Mouse (Mus musculus) midbrain, embryonic 16.5 days (tissue): ENCODE results near the gene Camk1d. TPM values are rescaled to one million over a fixed set of nuclear protein-coding genes. Genes with fewer than 3 reads are reported as not detected.

Experiments used
- ATAC-seq: fragments of 200-750 bp; cut with Nextera tagmentation; 2 replicates; pipeline ENCODE4 v1.8.0; 2017; ENCODE audit warnings: moderate TSS enrichment
- H3K27ac ChIP-seq: fragments of 300-500 bp; sonication (generic); 2 replicates; pipeline ENCODE4 v1.5.1; 2014; ENCODE audit warnings: mild to moderate bottlenecking, low read length, mixed read lengths
- H3K27me3 ChIP-seq: fragments of 300-500 bp; sonication (generic); 2 replicates; pipeline ENCODE4 v1.6.1; 2014; ENCODE audit warnings: low read depth, low read length, mixed read lengths; ENCODE audit not compliant: control insufficient read depth, insufficient read depth
- H3K36me3 ChIP-seq: fragments of 300-500 bp; sonication (generic); 2 replicates; pipeline ENCODE4 v1.6.1; 2014; ENCODE audit warnings: mild to moderate bottlenecking, low read length, moderate library complexity, mixed read lengths; ENCODE audit not compliant: control insufficient read depth, insufficient read depth
- H3K4me1 ChIP-seq: fragments of 300-500 bp; sonication (generic); 2 replicates; pipeline ENCODE4 v1.6.1; 2014; ENCODE audit warnings: mild to moderate bottlenecking, low read length, mixed read lengths; ENCODE audit not compliant: control insufficient read depth, insufficient read depth
- H3K4me2 ChIP-seq: fragments of 300-500 bp; sonication (generic); 2 replicates; pipeline ENCODE4 v1.6.1; 2014; ENCODE audit warnings: mild to moderate bottlenecking, low read length, mixed read lengths
- H3K4me3 ChIP-seq: fragments of 300-500 bp; sonication (generic); 2 replicates; pipeline ENCODE4 v1.5.1; 2014; ENCODE audit warnings: low read depth, mild to moderate bottlenecking, low read length, moderate library complexity, mixed read lengths
- H3K9ac ChIP-seq: fragments of 300-500 bp; sonication (generic); 2 replicates; pipeline ENCODE4 v1.6.1; 2014; ENCODE audit warnings: low read depth, low read length, mixed read lengths
- H3K9me3 ChIP-seq: fragments of 300-500 bp; sonication (generic); replicated peaks from 2 replicates; pipeline ENCODE4 v1.6.1; 2014; ENCODE audit warnings: mild to moderate bottlenecking, low read length, mixed read lengths; ENCODE audit not compliant: control insufficient read depth, poor library complexity, severe bottlenecking
- WGBS: fragments of 180-500 bp; shearing (Covaris S2); extraction: QIAGEN DNeasy Blood & Tissue Kit; methylation state at CpG from one replicate; pipeline ENCODE4 v1.1.7; 2014; 5-methylcytosine and 5-hydroxymethylcytosine counted together
- polyA plus RNA-seq: library from polyadenylated mRNA; unstranded; fragments of >200 nt; fragmentation: Nextera tagmentation; extraction: Ambion mirVana; gene quantifications from 2 replicates; pipeline ENCODE4 v1.2.1, GENCODE M21; 2015

Camk1d gene
- polyA plus RNA-seq, 1 experiment from 2014 or later, result 7.7 TPM

- H3K9me3 ChIP-seq, result no peaks in the 10 kb centered on the region
- no peak overlapping the region for H3K9ac ChIP-seq
- no peaks in the 10 kb centered on the region for H3K36me3 ChIP-seq
- no peak overlapping the region for H3K4me2 ChIP-seq
- H3K27me3 ChIP-seq, result no peaks in the 10 kb centered on the region
- H3K4me3 ChIP-seq, result no peak overlapping the region
- H3K27ac ChIP-seq, result no peak overlapping the region
- 94% methylated on average over 5 of the region's 5 CpGs for WGBS
- H3K4me1 ChIP-seq, result no peaks in the 10 kb centered on the region
- no peak for ATAC-seq
Measured at GRCm38 (mm10) chr2:5458075-5458494, 256.2 kb downstream of the Camk1d start.

DNA sequence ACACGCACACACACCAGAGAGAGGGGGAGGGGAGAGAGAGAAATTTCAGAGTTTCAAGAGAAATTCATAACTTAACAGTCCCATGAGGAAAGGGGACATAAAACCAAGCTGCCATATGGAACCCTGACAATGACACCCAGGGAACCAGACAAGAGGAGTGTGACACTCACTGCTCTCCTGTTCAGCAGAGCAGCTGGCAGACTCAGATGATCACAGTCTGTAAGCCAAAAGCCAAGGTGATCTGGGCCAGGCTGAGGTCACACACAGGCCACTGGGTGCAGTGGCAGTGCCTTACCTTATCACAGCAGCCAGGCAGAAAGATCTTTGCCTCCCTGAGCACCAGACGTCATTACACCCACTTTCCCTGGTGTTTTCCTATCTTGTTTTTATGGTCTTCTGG is 258.2 kb downstream of the Camk1d start:
- Histone ChIP-seq H3K9ac (no peak overlapping the region), H3K9me3 (no peaks in the 10 kb centered on the region), H3K27me3 (no peaks in the 10 kb centered on the region), H3K27ac (no peak overlapping the region), H3K36me3 (no peaks in the 10 kb centered on the region), H3K4me3 (no peak overlapping the region), H3K4me2 (no peak overlapping the region), H3K4me1 (no peaks in the 10 kb centered on the region)
- no peak for ATAC-seq
- WGBS, result 75% methylated on average over 2 of the region's 2 CpGs

- Histone ChIP-seq H3K4me3 (no peak overlapping the region), H3K27me3 (no peaks in the 10 kb centered on the region), H3K4me1 (no peaks in the 10 kb centered on the region), H3K9ac (no peak overlapping the region), H3K27ac (no peak overlapping the region), H3K4me2 (no peak overlapping the region), H3K9me3 (no peaks in the 10 kb centered on the region), H3K36me3 (no peaks in the 10 kb centered on the region)
- 75% methylated on average over 9 of the region's 9 CpGs for WGBS
- no peak for ATAC-seq
Measured at GRCm38 (mm10) chr2:5454830-5455229, 259.5 kb downstream of the Camk1d start.

DNA sequence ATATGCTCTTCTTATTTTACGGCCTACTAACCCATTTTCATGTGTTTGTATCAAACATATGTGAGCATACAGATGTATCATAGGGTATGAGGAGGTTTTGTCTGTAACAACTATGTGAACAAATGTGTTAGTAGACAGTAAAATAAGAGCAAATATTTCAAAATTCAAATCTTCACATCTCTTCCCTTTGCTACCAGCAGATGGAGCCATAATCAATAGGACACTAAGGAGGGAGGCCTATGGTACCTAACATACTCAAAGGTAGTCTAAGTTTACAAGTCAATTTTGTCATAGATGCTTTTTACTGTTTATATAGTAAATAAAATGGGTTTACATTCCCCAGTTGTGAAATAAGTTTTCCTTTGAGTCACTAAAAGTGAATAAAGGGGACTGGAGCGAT is 262.7 kb downstream of the Camk1d start:
- Histone ChIP-seq H3K4me1 (no peaks in the 10 kb centered on the region), H3K9ac (no peak overlapping the region), H3K4me3 (no peak overlapping the region), H3K27ac (no peak overlapping the region), H3K36me3 (no peaks in the 10 kb centered on the region), H3K9me3 (no peaks in the 10 kb centered on the region), H3K4me2 (no peak overlapping the region), H3K27me3 (no peaks in the 10 kb centered on the region)
- WGBS, result 98% methylated on average over 2 of the region's 2 CpGs
- ATAC-seq, result no peak

- Histone ChIP-seq H3K36me3 (no peaks in the 10 kb centered on the region), H3K9ac (no peak overlapping the region), H3K4me3 (no peak overlapping the region), H3K4me2 (no peak overlapping the region), H3K9me3 (no peaks in the 10 kb centered on the region), H3K27ac (no peak overlapping the region), H3K4me1 (no peaks in the 10 kb centered on the region), H3K27me3 (no peaks in the 10 kb centered on the region)
- ATAC-seq, result no peak
- WGBS, result 82% methylated on average over 5 of the region's 5 CpGs
Measured at GRCm38 (mm10) chr2:5445357-5445756, 269.0 kb downstream of the Camk1d start.

DNA sequence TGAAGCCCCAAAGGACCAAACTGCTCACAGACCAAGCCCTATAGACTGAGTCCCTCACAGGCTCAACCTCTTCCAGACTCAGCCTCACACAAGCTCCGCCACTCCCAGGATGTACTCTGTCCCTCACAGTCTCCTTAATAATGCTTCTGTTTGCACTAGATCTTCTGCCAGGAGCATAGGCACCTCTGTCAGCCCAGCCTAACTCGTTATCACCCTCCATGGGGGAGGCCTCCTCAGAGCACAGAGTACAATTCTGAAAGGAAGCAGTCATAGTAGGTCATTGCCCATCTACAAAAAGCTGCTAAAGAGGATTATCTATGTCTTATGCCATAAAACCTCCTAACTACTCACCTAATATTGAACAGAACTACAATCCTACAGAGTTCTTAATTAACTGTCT is 276.6 kb downstream of the Camk1d start:
- ATAC-seq, result peak; percentile 51; the same call in 1 of the 2 replicates
- WGBS, result 40% methylated on average over 2 of the region's 2 CpGs

DNA sequence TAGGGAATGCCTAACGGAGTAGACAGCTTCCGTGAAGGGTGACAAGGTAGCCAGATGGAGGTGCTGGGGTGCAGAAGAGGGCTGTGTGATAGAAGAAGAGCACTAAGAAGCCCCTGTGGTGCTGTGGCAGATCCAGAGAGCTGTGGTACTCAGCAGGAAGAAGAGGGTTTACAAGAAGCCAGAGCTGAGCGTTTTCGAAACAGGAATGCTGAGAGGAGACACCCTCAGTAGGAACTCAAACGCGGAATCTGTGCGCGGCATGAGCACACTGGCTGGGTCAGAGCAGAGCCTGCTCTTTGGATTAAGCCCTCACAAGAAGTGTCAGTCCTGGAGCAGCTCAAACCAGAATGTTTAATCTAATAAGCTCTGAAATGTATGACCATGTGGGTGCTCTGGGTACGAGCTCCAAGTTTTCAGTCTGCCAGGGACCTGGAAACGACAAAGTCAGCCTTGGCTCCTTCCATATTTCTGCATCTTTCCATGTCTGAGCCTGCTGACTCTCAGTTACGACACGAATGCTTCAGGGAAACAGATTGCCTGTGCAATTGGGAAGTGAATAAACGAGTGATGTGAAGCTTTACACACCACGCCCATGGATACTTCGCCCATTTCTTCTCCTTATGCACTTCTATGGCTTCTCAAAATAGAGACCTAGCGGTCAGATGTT is 278.6 kb downstream of the Camk1d start:
- Histone ChIP-seq H3K36me3 (no peaks in the 10 kb centered on the region), H3K27ac (no peak overlapping the region), H3K4me3 (no peak overlapping the region), H3K4me1 (no peaks in the 10 kb centered on the region), H3K27me3 (no peaks in the 10 kb centered on the region), H3K9ac (no peak overlapping the region), H3K9me3 (no peaks in the 10 kb centered on the region), H3K4me2 (no peak overlapping the region)
- no peak for ATAC-seq
- 84% methylated on average over 16 of the region's 16 CpGs for WGBS

More for the DNA sequence above, 276.6 kb downstream of the Camk1d start:
- Histone ChIP-seq H3K27me3 (no peaks in the 10 kb centered on the region), H3K9me3 (no peaks in the 10 kb centered on the region), H3K4me3 (no peak overlapping the region), H3K4me1 (no peaks in the 10 kb centered on the region), H3K36me3 (no peaks in the 10 kb centered on the region), H3K9ac (no peak overlapping the region), H3K4me2 (no peak overlapping the region), H3K27ac (0 out of 2 replicates have a peak overlapping the region, but pooled peaks have one; percentile 4)

DNA sequence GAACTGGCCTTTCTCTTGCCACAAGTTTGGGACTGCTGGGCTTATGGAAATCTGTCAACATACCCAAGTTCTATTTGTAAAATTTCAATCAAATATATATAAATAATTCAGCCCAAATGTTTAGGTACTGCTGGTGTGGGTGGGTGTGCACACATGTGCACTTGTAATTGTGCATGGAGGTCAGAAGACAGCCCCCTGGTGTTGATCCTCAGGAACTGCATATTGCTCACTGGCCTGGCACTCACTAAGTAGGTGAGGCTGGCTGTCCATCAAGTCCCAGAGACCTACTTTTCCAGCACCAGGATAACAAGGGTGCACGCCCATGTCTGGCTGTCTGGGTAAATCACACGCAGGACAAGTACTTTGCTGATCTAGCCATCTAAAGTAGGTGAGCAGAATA is 283.0 kb downstream of the Camk1d start:
- peaks cover 3% of the 10 kb centered on the region for H3K4me1 ChIP-seq
- H3K36me3 ChIP-seq, result no peaks in the 10 kb centered on the region
- H3K27ac ChIP-seq, result no peak overlapping the region
- H3K9ac ChIP-seq, result no peak overlapping the region
- no peak overlapping the region for H3K4me3 ChIP-seq
- ATAC-seq, result no peak
- H3K4me2 ChIP-seq, result no peak overlapping the region
- H3K9me3 ChIP-seq, result no peaks in the 10 kb centered on the region
- no peaks in the 10 kb centered on the region for H3K27me3 ChIP-seq
- WGBS, result 62% methylated on average over 2 of the region's 2 CpGs

DNA sequence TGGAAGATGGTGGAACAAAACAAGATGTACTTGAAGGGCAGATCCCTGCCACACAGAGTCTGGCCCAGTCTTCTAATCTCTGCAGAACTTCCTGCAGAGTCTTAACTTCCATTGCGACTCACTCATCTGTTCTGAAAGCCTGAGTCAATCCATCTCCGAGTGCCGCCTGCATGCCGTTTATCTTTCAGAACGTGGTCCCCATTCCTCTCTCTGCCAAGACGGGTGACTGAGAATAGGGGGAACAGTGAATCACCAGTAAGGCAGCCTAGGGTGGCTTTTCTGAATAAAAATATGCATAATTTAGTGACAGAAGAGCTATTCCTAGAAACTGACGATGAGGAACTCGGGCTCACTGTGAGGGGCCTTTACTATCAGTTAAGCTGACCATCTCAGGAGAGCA is 284.4 kb downstream of the Camk1d start:
- Histone ChIP-seq H3K27ac (no peak overlapping the region), H3K4me1 (peaks cover 9% of the 10 kb centered on the region), H3K36me3 (no peaks in the 10 kb centered on the region), H3K4me3 (no peak overlapping the region), H3K9me3 (no peaks in the 10 kb centered on the region), H3K4me2 (no peak overlapping the region), H3K27me3 (no peaks in the 10 kb centered on the region), H3K9ac (no peak overlapping the region)
- ATAC-seq, result no peak
- 53% methylated on average over 8 of the region's 8 CpGs for WGBS
